Mouse (Mus musculus) WW6 (cell line): ENCODE results near the gene Trpm8.

Experiments
- DNase-seq: peaks from one replicate; pipeline ENCODE4 v3.0.0-alpha.2; 2013; ENCODE audit warnings: low read depth, low spot score

Trpm8 gene

DNA sequence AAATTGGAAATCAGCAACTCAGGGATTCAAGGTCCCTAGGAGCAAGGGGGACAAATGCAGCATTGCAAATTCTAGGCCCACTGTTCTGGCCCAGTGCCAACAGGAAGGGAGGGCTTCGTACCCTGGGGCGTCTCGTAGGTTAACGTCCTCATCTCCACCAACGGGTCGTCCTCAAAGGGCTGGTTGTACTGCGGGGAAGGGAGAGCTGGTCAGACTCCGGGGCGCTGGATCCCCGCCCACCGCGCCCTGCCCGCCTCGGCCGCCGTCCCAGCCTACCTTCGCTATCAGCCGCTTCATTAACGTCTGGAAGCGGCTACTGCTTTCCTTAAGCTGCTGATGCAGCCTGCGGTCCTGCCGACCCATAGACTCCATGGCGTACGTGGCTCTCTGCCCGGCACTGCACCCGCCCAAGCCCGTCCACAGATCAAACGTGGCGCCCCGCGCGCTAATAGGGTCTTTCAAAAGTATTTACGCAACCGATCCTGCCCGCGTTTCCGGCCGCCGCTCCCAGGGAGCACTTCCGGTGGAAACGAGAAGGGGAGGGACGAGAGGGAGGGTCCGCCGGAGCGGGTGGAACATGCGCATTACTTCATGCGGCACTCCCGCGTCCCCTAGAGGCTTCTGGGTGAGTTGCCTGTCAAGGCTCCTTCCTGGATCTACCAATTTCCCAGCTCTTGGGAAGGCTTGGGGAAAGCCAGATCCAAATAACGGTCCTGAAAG, at the start of gene Trpm8, which contains the start of gene Hjurp:
Gene Trpm8 (plus strand): TSS at position 564 of the 720 bp plus-strand sequence.
Gene Hjurp (minus strand): TSS at position 536 of the 720 bp plus-strand sequence.
- peak; percentile 100 for DNase-seq

DNA sequence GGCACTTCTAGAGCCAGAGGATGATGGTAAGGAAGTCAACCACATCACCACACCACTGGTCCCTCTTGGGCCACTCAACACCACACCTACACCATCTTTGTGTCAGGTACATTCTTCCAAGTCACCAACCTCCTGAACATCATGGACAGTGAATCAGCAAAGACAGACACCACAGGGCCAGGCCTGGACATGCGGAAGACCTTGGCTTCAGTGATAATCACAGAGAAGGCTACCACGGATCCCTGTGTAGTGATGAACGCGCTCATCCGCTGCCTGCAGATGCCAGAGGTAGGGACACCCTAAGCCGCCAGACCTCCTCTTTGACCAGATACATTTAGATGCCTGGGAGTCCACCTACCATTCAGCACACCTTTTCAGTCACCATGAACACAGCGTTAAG, 49.3 kb upstream of the Trpm8 start:
- no peak for DNase-seq

DNA sequence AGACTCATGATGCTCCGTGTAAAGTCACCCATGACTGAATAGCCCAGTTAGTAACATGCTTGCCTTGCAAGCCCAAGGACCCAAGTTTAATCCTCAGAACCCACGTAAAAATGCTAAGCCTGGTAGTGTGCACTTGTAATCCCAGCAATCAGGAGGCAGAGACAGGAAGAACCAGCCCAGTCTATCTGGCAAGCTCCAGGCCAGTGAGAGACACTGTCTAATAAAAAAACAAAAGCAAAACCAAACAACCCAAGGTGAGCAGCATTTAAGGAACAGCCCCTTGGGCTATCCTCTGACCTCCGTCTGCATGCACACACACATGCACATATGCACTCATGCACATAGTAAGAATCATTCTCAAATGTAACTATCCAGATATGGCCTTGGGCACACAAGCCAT, 47.9 kb upstream of the Trpm8 start:
- no peak for DNase-seq

DNA sequence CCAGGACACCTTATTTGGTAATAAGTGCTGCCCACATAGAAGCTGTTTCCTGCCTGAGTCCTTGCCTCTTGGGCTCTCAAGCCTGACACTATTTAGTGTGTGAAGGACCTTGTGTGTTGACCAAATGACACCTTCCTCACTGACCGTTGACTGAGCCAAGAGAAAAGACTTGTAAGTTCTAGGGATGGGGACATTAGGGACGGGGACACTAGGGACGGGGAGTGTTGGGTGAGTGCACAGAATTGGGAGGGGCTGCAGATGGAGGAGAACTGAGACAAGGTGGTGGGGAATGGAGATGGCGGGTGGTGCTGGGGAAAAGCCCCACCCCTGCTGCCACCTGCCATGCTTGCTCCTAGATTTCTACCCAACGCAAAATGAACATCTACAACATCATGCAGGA, 47.5 kb upstream of the Trpm8 start:
- no peak for DNase-seq

DNA sequence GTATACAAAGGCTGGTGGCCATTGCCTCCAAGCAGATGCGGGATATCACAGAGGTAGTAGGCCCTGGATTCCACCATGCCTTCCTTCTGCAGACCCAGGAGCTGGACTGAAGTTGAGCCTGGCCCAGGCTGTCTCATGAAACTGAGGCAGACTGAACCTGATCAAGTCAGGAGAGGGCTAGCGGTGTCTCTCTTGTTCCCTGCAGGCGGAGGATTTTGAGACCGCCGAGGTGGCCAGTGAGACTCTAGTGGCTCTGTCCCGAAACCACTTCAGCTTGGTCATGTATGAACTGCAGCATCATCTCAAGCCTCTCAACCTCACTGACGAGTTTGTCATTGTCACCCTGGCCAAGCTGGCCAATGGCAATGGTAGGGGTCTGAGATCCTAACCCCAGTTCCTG, 47.0 kb upstream of the Trpm8 start:
- DNase-seq: no peak

DNA sequence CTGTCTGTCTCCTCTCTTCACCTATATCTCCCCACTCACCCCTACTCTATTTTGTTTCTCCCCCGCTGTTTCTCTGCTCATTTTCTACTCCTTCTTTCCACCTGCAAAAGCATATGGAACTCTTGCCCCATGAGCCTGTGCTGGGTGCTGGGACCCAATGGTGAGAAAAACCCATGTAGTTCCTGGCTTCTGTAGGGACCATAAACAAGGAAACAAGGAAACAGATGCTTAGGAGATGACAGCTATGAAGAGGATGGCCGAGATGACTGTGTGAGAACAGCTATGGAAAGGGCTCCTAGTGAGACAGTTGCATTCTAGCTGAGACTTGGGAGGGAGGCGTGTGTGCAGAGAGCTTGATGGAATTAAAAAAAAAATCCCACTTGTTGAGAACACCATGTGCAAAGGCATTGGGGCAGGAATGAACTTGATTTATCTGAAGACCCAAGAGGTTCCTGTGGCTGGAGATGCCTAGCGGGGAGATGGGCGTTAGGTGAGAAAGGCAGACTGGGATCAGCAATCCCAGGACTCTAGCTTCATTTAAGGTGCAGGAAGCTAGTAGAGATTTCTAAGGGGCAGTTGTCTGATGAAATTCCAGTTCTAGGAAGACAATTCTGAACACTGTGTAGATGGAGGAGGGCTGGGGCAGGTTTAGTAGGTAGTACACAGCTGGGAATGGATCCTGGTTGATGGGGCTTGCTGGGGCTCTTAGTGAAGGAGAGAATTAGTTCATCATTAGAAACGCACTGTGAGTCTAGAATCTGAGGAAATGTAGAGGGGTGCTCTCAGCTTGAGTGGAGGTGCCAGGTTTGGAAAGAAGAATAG, 46.3 kb upstream of the Trpm8 start:
- no peak for DNase-seq

DNA sequence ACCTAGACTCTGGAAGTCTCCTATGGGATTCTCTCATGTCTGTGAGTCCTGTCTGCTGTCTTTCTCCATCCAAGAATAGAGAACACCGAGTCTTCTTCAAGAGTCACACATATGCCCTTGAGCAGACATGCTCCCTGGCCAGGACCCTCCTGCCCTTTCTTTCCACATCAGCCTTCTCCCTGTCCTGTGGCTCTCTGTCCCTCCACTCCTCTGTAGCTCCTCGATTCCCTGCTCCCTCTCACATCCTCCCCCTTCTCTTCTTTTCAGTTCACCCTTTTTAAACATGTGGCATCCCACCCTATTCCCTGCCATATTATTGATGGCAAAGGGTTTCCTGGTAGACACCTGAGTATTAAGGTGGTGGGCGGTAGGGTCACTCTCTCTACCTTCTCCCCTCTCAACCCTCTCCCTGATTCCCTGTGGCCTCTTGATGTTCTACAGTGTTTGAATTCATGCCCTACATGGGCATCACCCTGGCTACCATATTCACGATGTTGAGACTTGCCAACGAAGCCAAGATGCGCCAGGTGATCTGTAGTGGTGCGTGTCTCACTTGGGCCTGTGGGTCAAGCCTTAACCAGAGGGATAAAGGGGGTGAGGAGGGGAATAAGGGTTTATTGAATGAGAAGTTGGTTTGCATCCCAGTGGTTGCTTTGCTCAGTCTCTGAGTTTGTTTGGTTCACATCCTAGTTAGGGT, 45.5 kb upstream of the Trpm8 start:
- no peak for DNase-seq

DNA sequence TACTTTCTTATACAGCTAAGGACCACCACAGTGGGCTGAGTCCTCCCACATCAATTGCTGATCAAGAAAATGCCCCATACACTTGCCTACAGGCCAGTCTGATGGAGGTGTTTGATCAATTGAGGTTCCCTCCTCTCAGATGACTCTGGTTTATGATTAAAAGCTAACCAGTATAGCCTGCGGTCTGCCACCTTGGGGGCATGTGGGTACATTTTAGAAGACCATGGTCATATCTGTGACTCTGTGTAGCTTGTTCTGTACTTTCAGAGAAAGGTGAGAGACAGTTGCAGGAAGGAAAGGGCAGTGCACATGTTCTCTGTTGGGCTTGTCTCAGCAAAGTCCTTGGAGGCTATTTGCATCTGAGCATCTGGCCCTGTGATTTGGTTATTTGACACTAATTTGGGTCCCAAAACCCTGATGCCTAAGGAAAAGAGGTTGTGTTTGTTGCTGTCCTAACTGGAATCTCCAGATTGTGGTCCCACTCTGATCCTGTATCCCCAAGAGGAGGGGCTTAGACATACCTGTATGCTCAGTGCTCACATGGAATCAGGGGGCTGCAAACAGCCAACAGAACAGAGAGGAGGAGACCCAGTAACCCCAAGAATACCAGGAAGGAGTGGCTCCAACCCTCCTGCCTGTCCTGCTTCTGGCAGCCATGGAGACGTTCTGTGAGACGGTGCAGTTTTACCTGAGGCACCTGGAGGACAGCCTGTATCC, 44.6 kb upstream of the Trpm8 start:
- DNase-seq: no peak

DNA sequence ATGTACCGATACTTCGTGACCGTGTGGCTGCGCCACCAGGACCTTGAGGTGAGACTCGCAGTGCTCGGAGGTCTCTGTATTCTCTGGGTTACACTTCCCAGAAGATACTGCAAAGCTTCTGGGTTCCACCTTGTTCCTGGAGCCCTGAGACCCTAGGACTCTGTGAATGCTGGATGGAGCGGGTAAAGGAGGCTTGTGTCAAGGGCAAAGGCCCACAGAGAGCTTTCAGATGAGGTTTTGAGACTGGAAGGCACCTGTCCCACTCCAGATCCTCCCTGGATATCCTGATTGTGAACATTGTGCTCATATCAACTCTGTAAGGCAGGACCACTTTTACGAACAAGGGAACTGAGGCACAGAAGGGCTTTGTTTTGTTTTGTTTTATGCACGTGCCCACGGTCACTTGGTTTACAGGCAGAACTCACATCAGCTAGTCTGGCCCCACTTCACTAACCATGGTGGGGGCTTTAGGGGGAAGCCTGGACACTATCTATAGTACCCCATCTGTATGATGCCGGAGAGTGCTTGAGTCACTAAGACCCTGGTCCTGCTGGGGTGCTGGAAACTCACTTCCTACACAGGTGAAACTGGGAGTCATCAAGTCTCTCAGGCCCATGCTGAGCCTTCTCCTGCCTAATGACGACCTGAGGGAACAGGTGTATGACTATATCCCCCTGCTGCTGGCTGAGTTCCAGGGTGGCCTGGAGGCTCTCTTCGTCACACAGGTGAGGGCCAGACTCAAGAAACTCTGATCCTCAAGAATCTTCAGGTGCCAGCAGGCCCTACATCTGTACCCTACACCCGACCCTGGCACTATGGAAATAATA, 43.8 kb upstream of the Trpm8 start:
- DNase-seq: no peak

DNA sequence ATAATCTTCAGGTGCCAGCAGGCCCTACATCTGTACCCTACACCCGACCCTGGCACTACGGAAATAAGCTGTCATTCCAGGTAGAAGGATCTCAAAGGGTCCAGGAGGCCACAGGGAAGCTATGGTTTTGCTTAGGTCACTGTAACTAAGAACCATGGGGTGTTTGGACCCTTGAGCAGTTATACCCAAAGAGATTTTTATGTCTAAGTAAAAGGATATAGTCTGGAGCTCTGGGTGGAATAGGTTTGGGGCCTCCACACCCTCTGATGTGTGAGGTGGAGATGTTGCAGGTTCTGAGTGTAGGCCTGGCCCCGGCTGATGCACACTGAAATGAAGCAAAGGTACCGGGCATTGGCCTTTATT, 43.2 kb upstream of the Trpm8 start:
- no peak for DNase-seq

DNA sequence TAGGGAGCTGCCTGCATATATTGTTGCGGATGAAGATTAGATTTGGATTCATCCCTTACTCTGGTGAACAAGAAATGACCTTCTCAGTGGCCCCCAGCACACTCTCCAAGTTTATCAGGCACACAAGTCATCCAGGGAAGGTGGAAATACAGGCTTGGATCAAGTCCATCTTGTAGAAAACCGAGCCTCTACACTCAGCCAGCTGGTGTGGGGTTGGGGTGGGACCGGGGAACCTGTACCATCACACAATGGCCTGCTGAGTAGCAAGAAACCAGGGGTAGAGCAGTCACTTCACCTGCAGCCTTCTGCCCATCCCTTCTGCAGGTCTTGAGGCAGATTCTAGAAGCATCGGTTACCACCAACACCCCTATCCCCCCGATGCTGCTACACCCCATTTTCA, 42.8 kb upstream of the Trpm8 start:
- DNase-seq: no peak

DNA sequence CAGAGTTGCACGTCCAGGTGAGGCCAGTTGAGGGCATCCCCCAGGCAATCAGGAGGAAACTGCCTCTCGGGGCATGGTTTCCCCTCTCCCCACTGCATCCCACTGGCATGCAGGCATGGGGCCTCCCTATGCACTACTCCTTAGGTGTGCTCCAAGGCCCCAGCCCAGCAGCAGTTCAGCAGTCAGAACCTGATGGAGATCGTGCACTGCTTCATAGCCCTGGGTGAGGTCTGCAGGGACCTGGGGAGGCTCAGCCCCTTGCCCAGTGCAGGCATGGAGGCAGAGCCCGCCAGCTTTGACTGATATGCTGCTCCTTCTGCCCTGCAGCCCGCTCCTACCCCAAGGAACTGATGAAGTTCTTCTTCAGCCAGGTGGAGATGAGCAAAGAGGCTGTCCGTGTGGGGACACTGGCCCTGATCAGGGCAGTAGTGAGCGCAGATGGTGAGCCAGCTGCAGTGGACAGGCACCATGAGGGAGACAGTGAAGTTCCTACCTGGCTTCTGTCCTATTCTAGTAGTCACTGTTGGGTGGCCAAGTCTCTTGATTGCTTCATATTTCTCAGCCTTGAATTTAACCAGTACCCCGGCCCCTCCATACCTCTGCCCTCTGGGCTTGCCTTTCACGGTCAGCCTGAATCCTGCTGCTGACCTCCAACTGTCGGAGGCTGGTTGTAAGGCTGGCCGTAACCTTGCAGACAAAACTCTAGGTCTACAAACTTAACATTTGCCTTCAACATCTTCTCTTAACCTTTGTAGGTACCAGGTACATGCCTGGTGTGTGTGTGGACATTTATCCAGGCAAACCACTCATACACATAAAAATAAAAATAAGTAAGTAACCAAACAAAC, 42.2 kb upstream of the Trpm8 start:
- no peak for DNase-seq

DNA sequence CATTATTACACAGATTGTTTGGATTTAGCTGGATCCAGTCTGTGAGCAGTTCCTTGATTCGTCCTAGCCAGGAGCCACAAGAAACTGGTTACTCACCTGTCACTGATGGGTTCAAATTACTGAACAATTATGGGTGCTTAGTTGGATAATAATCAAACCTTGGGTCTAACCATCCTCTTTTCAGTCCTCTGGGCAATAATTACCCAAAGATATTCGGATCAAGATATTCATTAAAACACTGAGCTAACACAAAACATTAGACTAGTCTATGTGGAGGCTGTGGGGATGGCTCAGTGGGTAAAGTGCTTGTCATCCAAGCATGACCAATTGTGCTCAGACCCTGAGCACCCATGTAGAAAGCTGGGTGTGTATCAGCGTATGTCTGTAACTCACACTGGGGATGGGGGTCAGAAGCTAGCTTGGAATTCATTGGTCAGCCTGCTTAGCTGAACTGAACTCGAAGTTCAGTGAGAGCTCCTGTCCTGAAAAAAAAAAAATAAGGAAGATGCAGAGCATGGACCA, 41.5 kb upstream of the Trpm8 start:
- no peak for DNase-seq

DNA sequence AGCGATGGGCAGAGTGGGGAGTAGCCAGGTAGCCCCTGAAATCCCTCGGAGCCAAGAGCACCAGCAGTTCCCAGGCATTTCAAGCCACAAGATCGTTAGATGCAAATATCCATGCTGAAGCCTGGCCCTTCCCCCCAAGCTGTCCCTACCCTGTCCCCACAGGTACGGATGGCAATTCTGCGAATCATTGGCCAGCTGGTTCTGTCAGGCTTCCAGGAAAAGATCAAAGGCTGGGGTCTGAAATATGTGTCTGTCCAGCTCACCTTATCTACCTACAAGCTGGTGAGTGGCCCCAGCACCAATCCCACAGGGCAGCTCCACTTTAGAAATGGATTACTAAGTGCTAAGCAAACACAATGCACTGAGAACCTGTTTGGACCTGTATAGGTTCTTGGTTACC, 40.1 kb upstream of the Trpm8 start:
- no peak for DNase-seq

DNA sequence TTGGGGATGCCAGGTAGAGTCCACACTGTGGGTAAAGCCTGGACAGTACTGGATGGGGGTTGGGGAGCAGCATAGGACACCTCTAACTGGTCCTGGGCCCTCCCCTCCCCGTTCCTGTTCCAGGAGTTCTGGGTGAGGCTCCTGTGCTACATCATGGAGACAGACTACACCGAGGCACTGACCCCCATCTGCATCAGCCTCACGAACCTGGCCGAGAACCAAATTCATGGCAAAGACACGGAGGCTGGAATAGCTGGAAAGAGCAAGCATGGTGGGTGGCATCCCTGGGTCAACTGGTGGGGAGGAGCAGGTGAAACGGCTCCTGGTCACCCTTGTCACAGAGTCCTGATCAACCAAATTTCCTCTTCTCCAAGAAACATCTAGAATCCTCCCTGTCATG, 38.7 kb upstream of the Trpm8 start:
- DNase-seq: no peak

DNA sequence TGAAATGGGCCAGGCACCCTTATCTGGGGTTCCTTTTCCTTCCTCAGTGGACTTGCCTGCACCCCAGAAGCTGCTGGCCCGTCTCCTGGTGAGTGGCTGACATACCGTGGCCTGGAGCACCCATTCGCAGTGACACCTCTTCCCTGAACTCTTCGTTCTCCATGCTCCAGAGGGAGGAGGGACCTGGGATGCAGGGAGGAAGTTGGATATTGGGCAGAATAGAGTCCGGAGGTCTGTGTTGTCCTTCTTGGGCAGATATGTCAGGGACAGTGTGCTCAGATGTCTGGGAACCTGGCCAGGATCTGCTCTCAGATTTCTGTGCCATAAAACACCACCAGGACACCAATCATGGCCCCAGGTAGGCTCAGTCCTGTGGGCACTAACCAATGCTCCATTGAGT, 37.4 kb upstream of the Trpm8 start:
- no peak for DNase-seq

DNA sequence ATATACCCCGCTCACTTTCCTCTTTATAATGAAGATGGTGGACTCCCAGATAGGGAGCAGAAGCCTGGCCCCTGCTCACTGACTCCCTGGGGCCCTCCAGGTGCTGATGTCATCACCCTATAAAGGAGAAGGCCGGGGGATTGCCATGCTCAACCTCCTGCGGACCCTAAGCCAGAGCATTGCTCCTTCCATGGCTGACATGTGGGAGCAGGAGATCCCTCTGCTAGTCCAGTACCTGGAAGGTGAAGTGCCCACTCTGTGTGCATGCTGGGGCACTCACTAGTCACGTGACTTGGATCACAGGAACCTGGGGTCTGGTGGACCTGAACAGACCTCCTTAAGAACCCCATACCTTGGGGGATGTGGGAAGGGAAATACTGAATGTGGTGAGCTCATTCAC, 36.9 kb upstream of the Trpm8 start:
- no peak for DNase-seq

DNA sequence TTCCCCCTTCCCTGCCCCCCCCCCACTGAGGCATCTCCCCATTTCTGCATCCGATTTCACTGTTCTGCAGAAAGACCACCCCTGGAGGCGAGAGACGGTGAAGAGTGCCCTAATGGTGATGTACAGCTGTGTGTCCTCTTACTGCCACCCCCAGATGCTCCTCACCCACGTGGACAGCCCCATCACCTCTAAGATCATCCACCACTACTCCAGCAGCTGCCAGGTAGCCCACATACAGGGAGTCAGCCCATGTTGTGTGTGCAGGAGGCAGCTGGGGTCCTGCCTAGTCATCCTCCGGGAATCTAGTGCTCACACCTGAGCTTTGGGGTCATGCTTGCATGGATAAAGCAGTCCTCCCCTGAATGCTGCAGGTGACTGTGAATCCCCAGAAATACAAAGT, 33.6 kb upstream of the Trpm8 start:
- no peak for DNase-seq

DNA sequence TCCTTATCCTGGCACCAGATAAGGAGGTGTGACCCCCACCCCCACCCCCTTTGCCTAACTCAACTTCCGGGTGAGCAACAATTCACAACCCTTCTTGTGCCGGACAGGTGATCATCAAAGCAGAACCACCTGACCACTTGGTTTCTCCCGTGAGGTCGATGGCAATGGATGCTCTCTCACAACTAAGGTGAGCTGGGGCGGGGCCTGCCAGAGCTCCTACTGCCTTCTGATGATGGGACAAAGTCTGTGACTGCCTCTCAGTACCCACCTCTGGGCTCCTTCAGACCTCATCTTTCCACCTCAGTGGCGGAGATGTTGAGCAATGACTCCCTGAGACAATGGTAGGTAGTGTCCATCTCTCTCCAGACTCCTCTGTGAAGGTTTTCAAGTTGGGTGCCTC, 31.6 kb upstream of the Trpm8 start:
- no peak for DNase-seq

DNA sequence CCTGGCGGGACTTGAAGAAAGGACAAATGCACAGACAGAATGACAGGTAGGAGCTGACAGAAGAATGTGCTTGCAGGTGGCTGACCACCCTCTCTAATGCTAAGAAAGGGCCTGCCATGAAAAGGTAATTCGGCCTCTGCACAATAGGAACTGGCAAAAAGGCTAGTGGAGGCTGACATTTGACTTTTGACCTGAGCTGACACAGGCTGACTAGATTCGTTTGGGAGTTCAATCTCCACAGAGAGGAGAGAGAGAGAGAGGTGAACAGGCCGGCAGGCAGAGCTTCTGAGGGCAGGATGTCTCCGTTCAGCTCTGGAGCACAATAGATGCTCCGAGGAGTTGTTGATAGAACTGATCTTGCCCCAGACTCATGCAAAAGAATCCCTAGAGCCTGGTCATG, 31.1 kb upstream of the Trpm8 start:
- no peak for DNase-seq
